Mouse (Mus musculus): ENCODE measurements around the gene Mageb4. TPM values are rescaled to one million over a fixed set of nuclear protein-coding genes. Genes with fewer than 3 reads are reported as not detected.

Gene Mageb4
- not detected for polyA plus RNA-seq (2014; fragmentation: Illumina TruSeq; extraction: RNeasy Lipid Tissue Mini Kit (QIAGEN cat#74804); ENCODE audit: insufficient read depth, low read depth, low replicate concordance)

GRCm38 (mm10) chrX:86304993-86305392 is at the start of gene Mageb4:
Gene Mageb4 (minus strand): TSS chrX:86305093.

Other genes with a start within 250 kb of the Mageb4 start
- not detected for gene Nr0b1, start 113.3 kb downstream of the Mageb4 start, polyA plus RNA-seq (2014; fragmentation: Illumina TruSeq; extraction: RNeasy Lipid Tissue Mini Kit (QIAGEN cat#74804); ENCODE audit: insufficient read depth, low read depth, low replicate concordance)